Mouse (Mus musculus): ENCODE data around the gene Glce. TPM values are rescaled to one million over a fixed set of nuclear protein-coding genes. Genes with fewer than 3 reads are reported as not detected.

Glce gene
- total RNA-seq, 2 experiments from 2014 or later, result 23.9 to 27.5 TPM

- Histone ChIP-seq H3K27ac (peak overlapping the region; percentile 51; the same call in 1 of the 2 replicates), H3K4me3 (no peak overlapping the region)
- no peak for DNase-seq (ENCODE audit: low spot score in 2 of 2)
- TF ChIP-seq CTCF (conservative IDR thresholded peaks at IDR 0.05), result no peak
These were observed 105.1 kb downstream of the Glce start for GRCm38 (mm10) chr9:62017329-62017728.

GRCm38 (mm10) chr9:62015504-62015903 is 107.0 kb downstream of the Glce start:
- TF ChIP-seq CTCF (conservative IDR thresholded peaks at IDR 0.05), result peak; percentile 57
- no peak for DNase-seq (ENCODE audit: low spot score in 2 of 2)
- Histone ChIP-seq H3K27ac (no peak overlapping the region; the same call in 1 of the 2 replicates), H3K4me3 (no peak overlapping the region)

- no peak for TF ChIP-seq CTCF (conservative IDR thresholded peaks at IDR 0.05)
- H3K27ac ChIP-seq, result no peak overlapping the region
- DNase-seq (ENCODE audit: low spot score in 2 of 2), result no peak
- H3K4me3 ChIP-seq, result no peak overlapping the region
These were observed 108.9 kb downstream of the Glce start for GRCm38 (mm10) chr9:62013316-62014097.

- Histone ChIP-seq H3K4me3 (no peak overlapping the region), H3K27ac (no peak overlapping the region)
- TF ChIP-seq CTCF (conservative IDR thresholded peaks at IDR 0.05), result no peak
- DNase-seq (ENCODE audit: low spot score in 2 of 2), result no peak
These were observed 114.1 kb downstream of the Glce start for GRCm38 (mm10) chr9:62008360-62008759.

Small RNAs within 50 kb of the gene (microRNA-seq; reads per million reads assigned to microRNA genes)
- 0.32 to 0.55 reads per million in 2 experiments for gene Mir5133

Other genes with a start within 250 kb of the Glce start
- gene Rplp1, start 208.1 kb downstream of the Glce start, total RNA-seq (2021), result 1,000 to 10,000 TPM; 1,620 to 1,656 TPM
- 1 to 10 TPM; 1.5 to 3.9 TPM for gene Kif23, start 175.9 kb downstream of the Glce start, total RNA-seq (2021)
- gene Paqr5, start 95.8 kb downstream of the Glce start, total RNA-seq (2021), result 1 to 10 TPM; 3.9 to 6.3 TPM
- gene Spesp1, start 159.6 kb upstream of the Glce start, total RNA-seq (2021), result under 1 TPM; 0.22 to 0.31 TPM
- 100 to 1,000 TPM; 350 to 351 TPM for gene Anp32a, start 218.6 kb upstream of the Glce start, total RNA-seq (2021)

All from layer of hippocampus, adult 2 months (tissue).